Mouse (Mus musculus): ENCODE data around the gene Wipf1. TPM values are rescaled to one million over a fixed set of nuclear protein-coding genes. Genes with fewer than 3 reads are reported as not detected.
A peak's percentile ranks its signal among the peaks of the same experiment; 100 is the strongest.
"Not testable (repeated sequence)": the region's sequence is repeated elsewhere in the genome, so short reads cannot be mapped to it uniquely, and the experiment has no call there.

Gene Wipf1
- polyA plus RNA-seq, 1 experiment from 2014 or later, result 6.9 TPM

- 0 out of 2 replicates have a peak, but pooled peaks have one; percentile 51 for ATAC-seq (ENCODE audit: insufficient read depth, low FRiP score, low read depth)
- Histone ChIP-seq H3K4me3 (replicated peaks) (peak overlapping the region; percentile 37), H3K9me3 (no peaks in the 10 kb centered on the region), H3K9ac (no peak overlapping the region), H3K36me3 (no peaks in the 10 kb centered on the region), H3K27ac (no peak overlapping the region), H3K4me1 (0 out of 2 replicates have a peak, but pooled peaks cover 6% of the 10 kb centered on the region), H3K4me2 (peak overlapping the region; percentile 77), H3K27me3 (replicated peaks) (no peaks in the 10 kb centered on the region)
- 9% methylated on average over 8 of the region's 8 CpGs for WGBS
These were observed 32.1 kb upstream of the Wipf1 start for GRCm38 (mm10) chr2:73561665-73562063.

GRCm38 (mm10) chr2:73560899-73561664, 31.5 kb upstream of the Wipf1 start:
- Histone ChIP-seq H3K36me3 (no peaks in the 10 kb centered on the region), H3K4me2 (peak overlapping the region; percentile 77), H3K9me3 (no peaks in the 10 kb centered on the region), H3K4me3 (replicated peaks) (peak overlapping the region; percentile 37), H3K4me1 (0 out of 2 replicates have a peak, but pooled peaks cover 6% of the 10 kb centered on the region), H3K27ac (no peak overlapping the region), H3K9ac (no peak overlapping the region), H3K27me3 (replicated peaks) (no peaks in the 10 kb centered on the region)
- WGBS, result 3% methylated on average over 23 of the region's 23 CpGs
- peak; percentile 32; the same call in 1 of the 2 replicates for ATAC-seq (ENCODE audit: insufficient read depth, low FRiP score, low read depth)

GRCm38 (mm10) chr2:73560445-73560844, 30.9 kb upstream of the Wipf1 start:
- H3K9ac ChIP-seq, result no peak overlapping the region
- WGBS, result 41% methylated on average over 7 of the region's 7 CpGs

GRCm38 (mm10) chr2:73557956-73558355, 28.4 kb upstream of the Wipf1 start:
- H3K4me1 ChIP-seq, result 0 out of 2 replicates have a peak, but pooled peaks cover 6% of the 10 kb centered on the region
- H3K36me3 ChIP-seq, result no peaks in the 10 kb centered on the region
- no peaks in the 10 kb centered on the region for H3K27me3 ChIP-seq (replicated peaks)
- ATAC-seq (ENCODE audit: insufficient read depth, low FRiP score, low read depth), result no peak
- H3K27ac ChIP-seq, result no peak overlapping the region
- no peak overlapping the region for H3K9ac ChIP-seq
- no peak overlapping the region for H3K4me2 ChIP-seq
- WGBS, result 75% methylated on average over 8 of the region's 8 CpGs
- H3K9me3 ChIP-seq, result no peaks in the 10 kb centered on the region
- no peak overlapping the region for H3K4me3 ChIP-seq (replicated peaks)

More at GRCm38 (mm10) chr2:73560445-73560844, 30.9 kb upstream of the Wipf1 start:
- Histone ChIP-seq H3K4me3 (replicated peaks) (peak overlapping the region; percentile 37), H3K27me3 (replicated peaks) (no peaks in the 10 kb centered on the region), H3K4me1 (0 out of 2 replicates have a peak, but pooled peaks cover 6% of the 10 kb centered on the region), H3K36me3 (no peaks in the 10 kb centered on the region), H3K9me3 (no peaks in the 10 kb centered on the region), H3K4me2 (peak overlapping the region; percentile 77), H3K27ac (no peak overlapping the region)
- ATAC-seq (ENCODE audit: insufficient read depth, low FRiP score, low read depth), result no peak

- H3K36me3 ChIP-seq; H3K4me3 ChIP-seq (replicated peaks); H3K9ac ChIP-seq; H3K9me3 ChIP-seq; H3K27ac ChIP-seq; H3K4me2 ChIP-seq; H3K4me1 ChIP-seq; ATAC-seq (ENCODE audit: insufficient read depth, low FRiP score, low read depth); H3K27me3 ChIP-seq (replicated peaks): not testable (repeated sequence)
- WGBS, result 93% methylated on average over 3 of the region's 3 CpGs
These were observed 27.5 kb upstream of the Wipf1 start for GRCm38 (mm10) chr2:73557061-73557460.

GRCm38 (mm10) chr2:73554389-73554788, 24.9 kb upstream of the Wipf1 start:
- WGBS, result 76% methylated on average over 3 of the region's 3 CpGs
- Histone ChIP-seq H3K27ac (no peak overlapping the region), H3K4me2 (no peak overlapping the region), H3K36me3 (no peaks in the 10 kb centered on the region), H3K4me1 (no peaks in the 10 kb centered on the region), H3K9ac (no peak overlapping the region), H3K27me3 (replicated peaks) (no peaks in the 10 kb centered on the region), H3K9me3 (no peaks in the 10 kb centered on the region), H3K4me3 (replicated peaks) (no peak overlapping the region)
- no peak for ATAC-seq (ENCODE audit: insufficient read depth, low FRiP score, low read depth)

GRCm38 (mm10) chr2:73552926-73553325, 23.4 kb upstream of the Wipf1 start:
- no peak overlapping the region for H3K9ac ChIP-seq
- no peaks in the 10 kb centered on the region for H3K9me3 ChIP-seq
- no peaks in the 10 kb centered on the region for H3K36me3 ChIP-seq
- H3K27ac ChIP-seq, result no peak overlapping the region
- whole genome bisulfite sequencing, result 66% methylated on average over 3 of the region's 3 CpGs
- no peaks in the 10 kb centered on the region for H3K27me3 ChIP-seq (replicated peaks)
- H3K4me1 ChIP-seq, result no peaks in the 10 kb centered on the region
- no peak overlapping the region for H3K4me3 ChIP-seq (replicated peaks)
- no peak overlapping the region for H3K4me2 ChIP-seq
- ATAC-seq (ENCODE audit: insufficient read depth, low FRiP score, low read depth), result no peak

- Histone ChIP-seq H3K27me3 (replicated peaks) (no peaks in the 10 kb centered on the region), H3K4me1 (no peaks in the 10 kb centered on the region), H3K36me3 (no peaks in the 10 kb centered on the region), H3K9me3 (no peaks in the 10 kb centered on the region), H3K27ac (no peak overlapping the region), H3K9ac (no peak overlapping the region), H3K4me2 (no peak overlapping the region; the same call in 1 of the 2 replicates), H3K4me3 (replicated peaks) (no peak overlapping the region)
- 16% methylated on average over 6 of the region's 6 CpGs for WGBS
- no peak for ATAC-seq (ENCODE audit: insufficient read depth, low FRiP score, low read depth)
These were observed 21.2 kb upstream of the Wipf1 start for GRCm38 (mm10) chr2:73550725-73551124.

- Histone ChIP-seq H3K9ac (no peak overlapping the region), H3K27me3 (replicated peaks) (no peaks in the 10 kb centered on the region), H3K9me3 (no peaks in the 10 kb centered on the region), H3K36me3 (no peaks in the 10 kb centered on the region), H3K4me1 (no peaks in the 10 kb centered on the region), H3K27ac (no peak overlapping the region), H3K4me2 (no peak overlapping the region), H3K4me3 (replicated peaks) (no peak overlapping the region)
- 64% methylated on average over 2 of the region's 2 CpGs for WGBS
- no peak for ATAC-seq (ENCODE audit: insufficient read depth, low FRiP score, low read depth)
These were observed 19.0 kb upstream of the Wipf1 start for GRCm38 (mm10) chr2:73548542-73548941.

- H3K36me3 ChIP-seq, result no peaks in the 10 kb centered on the region
- no peak overlapping the region for H3K9ac ChIP-seq
- no peak overlapping the region for H3K4me2 ChIP-seq
- WGBS, result 89% methylated on average over 4 of the region's 4 CpGs
- H3K4me3 ChIP-seq (replicated peaks), result no peak overlapping the region
- H3K27me3 ChIP-seq (replicated peaks), result no peaks in the 10 kb centered on the region
- H3K4me1 ChIP-seq, result no peaks in the 10 kb centered on the region
- ATAC-seq (ENCODE audit: insufficient read depth, low FRiP score, low read depth), result no peak
- no peaks in the 10 kb centered on the region for H3K9me3 ChIP-seq
- no peak overlapping the region for H3K27ac ChIP-seq
These were observed 17.7 kb upstream of the Wipf1 start for GRCm38 (mm10) chr2:73547256-73547655.

- ATAC-seq (ENCODE audit: insufficient read depth, low FRiP score, low read depth), result no peak
- no peak overlapping the region for H3K27ac ChIP-seq
- no peak overlapping the region for H3K4me3 ChIP-seq (replicated peaks)
- WGBS, result 72% methylated on average over 2 of the region's 2 CpGs
- no peaks in the 10 kb centered on the region for H3K9me3 ChIP-seq
- no peak overlapping the region for H3K9ac ChIP-seq
- H3K4me1 ChIP-seq, result no peaks in the 10 kb centered on the region
- H3K27me3 ChIP-seq (replicated peaks), result no peaks in the 10 kb centered on the region
- no peaks in the 10 kb centered on the region for H3K36me3 ChIP-seq
- no peak overlapping the region for H3K4me2 ChIP-seq
These were observed 16.0 kb upstream of the Wipf1 start for GRCm38 (mm10) chr2:73545556-73545955.

GRCm38 (mm10) chr2:73540450-73541162, 11.1 kb upstream of the Wipf1 start:
- Histone ChIP-seq H3K4me2 (peak overlapping the region; percentile 36), H3K27ac (no peak overlapping the region), H3K36me3 (no peaks in the 10 kb centered on the region), H3K4me3 (replicated peaks) (0 out of 2 replicates have a peak overlapping the region, but pooled peaks have one; percentile 0), H3K4me1 (no peaks in the 10 kb centered on the region), H3K9me3 (no peaks in the 10 kb centered on the region), H3K9ac (no peak overlapping the region), H3K27me3 (replicated peaks) (no peaks in the 10 kb centered on the region)
- 24% methylated on average over 16 of the region's 16 CpGs for WGBS
- ATAC-seq (ENCODE audit: insufficient read depth, low FRiP score, low read depth), result no peak
